Mouse (Mus musculus): Measurements from ENCODE around the gene Ran.

DNA sequence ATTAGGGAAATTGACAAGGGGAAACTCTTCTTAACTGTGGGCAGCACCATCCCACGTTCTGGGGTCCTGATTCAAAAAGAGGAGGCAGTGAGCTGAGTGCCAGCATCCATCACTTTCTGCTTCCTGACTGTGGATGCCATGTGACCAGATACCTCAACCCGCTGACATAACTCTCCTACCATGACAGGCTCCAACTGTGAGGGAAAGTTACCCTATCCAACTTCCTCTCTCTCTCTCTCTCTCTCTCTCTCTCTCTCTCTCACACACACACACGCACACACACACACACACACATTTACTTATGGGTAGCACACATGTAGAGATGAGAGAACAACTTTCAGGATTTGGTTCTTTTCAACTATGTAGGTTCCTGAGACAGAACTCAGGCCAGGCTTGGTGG is 10.3 kb upstream of the Ran start:
- no peak for TF ChIP-seq GATA1 (IDR thresholded peaks at IDR 0.05; ENCODE audit: low read length)
- no peak for TF ChIP-seq TAL1 (IDR thresholded peaks at IDR 0.05; ENCODE audit: low read length)
